Mouse (Mus musculus): ENCODE measurements around the gene Sorbs1. TPM values are rescaled to one million over a fixed set of nuclear protein-coding genes. Genes with fewer than 3 reads are reported as not detected.

Sorbs1 gene
- total and polyA plus RNA-seq, 3 experiments, result 2.1 to 6.2 (median 3.6) TPM

DNA sequence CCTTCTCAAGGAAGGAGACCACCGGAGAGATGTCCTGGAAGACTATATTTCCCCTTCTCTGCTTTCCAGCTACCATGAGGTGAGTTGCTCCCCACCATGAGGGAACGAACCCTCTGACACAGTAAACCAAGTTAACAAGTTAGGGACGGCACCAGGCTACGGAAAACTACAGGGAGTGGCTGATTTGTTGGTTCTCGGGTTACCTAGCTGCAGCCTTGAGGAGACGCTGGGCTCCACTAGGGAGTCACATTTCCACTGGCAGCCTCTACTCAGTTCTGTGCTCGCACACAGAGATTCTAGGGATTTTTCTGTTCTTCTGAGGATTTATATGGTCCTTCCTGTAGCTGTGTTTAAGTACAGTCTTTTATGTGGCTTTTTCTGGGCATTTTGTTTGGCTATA, 42.5 kb upstream of the Sorbs1 start:
- dilution Hi-C loops (cut with MboI; ENCODE audit: extremely low pct_ligation_motif_present, extremely low pct_unique_long_range_greater_than_20kb, low sequenced_read_pairs) (no loop called here), in situ Hi-C loops (cut with MboI; ENCODE audit: low pct_ligation_motif_present, low pct_unique_long_range_greater_than_20kb, low sequenced_read_pairs) (no loop called here)
- Histone ChIP-seq H3K9ac (ENCODE audit: insufficient read depth, low read depth) (no peak overlapping the region), H3K27ac (ENCODE audit: insufficient read depth, low read depth) (no peak overlapping the region), H3K4me3 (replicated peaks in 1 of 3; ENCODE audit: low read depth in 2 of 3, low read length in 2 of 3, poor library complexity in 1 of 3) (no peak overlapping the region), H3K4me1 (ENCODE audit: control insufficient read depth in 1 of 2, insufficient read depth in 2 of 2) (no peaks in the 10 kb centered on the region), H3K79me2 (replicated peaks; ENCODE audit: control insufficient read depth, extremely low read depth, insufficient read depth, poor library complexity, severe bottlenecking) (no peaks in the 10 kb centered on the region), H3K4me2 (ENCODE audit: insufficient read depth, low read depth, poor library complexity, severe bottlenecking) (no peak overlapping the region), H3K9me3 (replicated peaks; ENCODE audit: low read length) (no peaks in the 10 kb centered on the region), H3K27me3 (replicated peaks) (no peaks in the 10 kb centered on the region), H3K36me3 (replicated peaks in 1 of 2; ENCODE audit: control insufficient read depth in 1 of 2, insufficient read depth in 1 of 2, low read length in 1 of 2) (peaks cover 72 to 75% of the 10 kb centered on the region in 2 experiments)
- DNase-seq (ENCODE audit: extremely low read depth), result no peak
- no peak for TF ChIP-seq UBTF (IDR thresholded peaks at IDR 0.05; ENCODE audit: low read depth, low read length)

DNA sequence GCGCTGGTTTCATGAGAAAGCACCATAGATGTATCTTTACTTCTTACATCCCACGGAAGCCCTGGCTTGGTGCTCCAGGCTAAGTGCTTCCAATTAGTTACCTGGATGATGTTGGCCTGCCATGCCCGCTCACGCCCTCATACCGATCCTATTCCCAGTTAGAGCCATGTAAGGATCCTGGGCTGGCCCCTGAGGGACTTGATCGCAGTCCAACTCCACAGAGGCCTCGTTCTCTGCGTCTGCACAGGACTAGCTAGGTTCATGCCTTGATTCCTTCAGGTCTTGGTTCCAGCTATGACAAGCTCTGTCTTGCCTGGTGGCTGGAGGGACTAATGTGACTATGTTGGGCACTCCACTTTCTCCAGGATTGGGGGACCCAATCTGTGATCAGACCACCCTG, 41.6 kb upstream of the Sorbs1 start:
- in situ Hi-C loops (cut with MboI; ENCODE audit: low pct_ligation_motif_present, low pct_unique_long_range_greater_than_20kb, low sequenced_read_pairs) (no loop called here), dilution Hi-C loops (cut with MboI; ENCODE audit: extremely low pct_ligation_motif_present, extremely low pct_unique_long_range_greater_than_20kb, low sequenced_read_pairs) (no loop called here)
- Histone ChIP-seq H3K9me3 (replicated peaks; ENCODE audit: low read length) (no peaks in the 10 kb centered on the region), H3K36me3 (replicated peaks in 1 of 2; ENCODE audit: control insufficient read depth in 1 of 2, insufficient read depth in 1 of 2, low read length in 1 of 2) (peaks cover 81 to 84% of the 10 kb centered on the region in 2 experiments), H3K4me3 (replicated peaks in 1 of 3; ENCODE audit: low read depth in 2 of 3, low read length in 2 of 3, poor library complexity in 1 of 3) (no peak overlapping the region), H3K79me2 (replicated peaks; ENCODE audit: control insufficient read depth, extremely low read depth, insufficient read depth, poor library complexity, severe bottlenecking) (no peaks in the 10 kb centered on the region), H3K27me3 (replicated peaks) (no peaks in the 10 kb centered on the region), H3K27ac (ENCODE audit: insufficient read depth, low read depth) (no peak overlapping the region), H3K9ac (ENCODE audit: insufficient read depth, low read depth) (no peak overlapping the region), H3K4me1 (ENCODE audit: control insufficient read depth in 1 of 2, insufficient read depth in 2 of 2) (no peaks in the 10 kb centered on the region), H3K4me2 (ENCODE audit: insufficient read depth, low read depth, poor library complexity, severe bottlenecking) (no peak overlapping the region)
- DNase-seq (ENCODE audit: extremely low read depth), result no peak
- TF ChIP-seq SIN3A (IDR thresholded peaks at IDR 0.05; ENCODE audit: low read length) (no peak), MAZ (IDR thresholded peaks at IDR 0.05; ENCODE audit: low read depth, low read length) (no peak), MYC (IDR thresholded peaks at IDR 0.05; ENCODE audit: low read depth, low read length) (no peak), HCFC1 (IDR thresholded peaks at IDR 0.05; ENCODE audit: low read depth, low read length) (no peak), E2F4 (IDR thresholded peaks at IDR 0.05; ENCODE audit: insufficient replicate concordance, low read depth, low read length) (no peak), CHD2 (IDR thresholded peaks at IDR 0.05; ENCODE audit: low read length) (no peak), POLR2A (IDR thresholded peaks at IDR 0.05; ENCODE audit: low read depth, low read length) (no peak), USF2 (conservative IDR thresholded peaks at IDR 0.05; ENCODE audit: low read depth, low read length) (no peak), IRF4 (IDR thresholded peaks at IDR 0.05; ENCODE audit: low read depth, low read length) (no peak), KAT2A (IDR thresholded peaks at IDR 0.05; ENCODE audit: insufficient replicate concordance, low read length) (no peak), JUND (conservative IDR thresholded peaks at IDR 0.05; ENCODE audit: low read depth, low read length) (no peak), RCOR1 (conservative IDR thresholded peaks at IDR 0.05; ENCODE audit: low read depth, low read length) (no peak), USF1 (IDR thresholded peaks at IDR 0.05; ENCODE audit: low read depth, low read length) (no peak), SMC3 (IDR thresholded peaks at IDR 0.05; ENCODE audit: low read depth, low read length) (no peak), JUN (IDR thresholded peaks at IDR 0.05; ENCODE audit: insufficient read depth, low read depth, low read length) (no peak), EP300 (IDR thresholded peaks at IDR 0.05; ENCODE audit: low read length) (no peak)

Data from CH12.LX (cell line).